Mouse (Mus musculus) bone marrow, adult 2 months (tissue): ENCODE measurements around the gene Dnah14.

Source experiments
- CTCF ChIP-seq: fragments of 200-500 bp; IDR thresholded peaks from 2 replicates; pipeline ENCODE4 v1.5.1; 2011; ENCODE audit warnings: low read length, control low read depth; ENCODE audit not compliant: control insufficient read depth, insufficient read depth
- POLR2A ChIP-seq: fragments of 200-500 bp; IDR thresholded peaks from 2 replicates; pipeline ENCODE4 v1.6.1; 2011; ENCODE audit warnings: low read depth, mild to moderate bottlenecking, control low read depth, low read length, borderline replicate concordance; ENCODE audit not compliant: control insufficient read depth

DNA sequence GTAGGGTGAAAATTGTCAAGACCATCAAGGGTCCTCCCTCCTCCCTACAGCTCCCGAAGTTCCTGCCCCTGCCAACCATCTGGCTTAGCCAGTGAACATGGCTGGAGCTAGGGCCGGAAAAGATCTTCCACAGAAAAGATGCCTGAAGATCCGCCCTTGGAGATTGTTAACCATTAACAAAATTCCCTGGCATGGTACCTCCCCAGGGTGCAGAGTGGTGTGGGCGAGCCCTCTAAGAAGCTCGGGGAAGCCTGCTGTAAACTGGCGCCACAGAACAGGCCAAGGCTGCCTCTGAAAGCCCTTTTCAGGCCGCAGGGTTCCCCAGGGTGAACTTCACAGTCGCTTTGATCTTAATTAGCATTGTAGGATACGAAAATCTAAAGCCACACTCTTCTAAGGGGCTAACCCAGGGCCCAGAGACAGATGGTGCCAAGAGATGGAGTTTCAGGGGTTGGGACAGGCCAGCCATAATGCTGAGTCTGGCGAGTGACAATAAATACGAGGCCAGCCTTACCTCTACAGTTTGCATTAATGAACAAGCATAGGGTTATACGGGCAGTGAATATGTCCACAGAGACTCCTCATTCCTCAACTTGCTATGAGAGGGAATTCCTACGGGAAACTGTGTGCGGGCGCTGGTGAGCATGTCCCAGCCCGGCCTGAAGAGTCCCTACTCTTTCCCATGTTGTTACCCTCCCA lies 286.5 kb downstream of the Dnah14 start:
- no peak for TF ChIP-seq POLR2A
- TF ChIP-seq CTCF = no peak
